Mouse (Mus musculus): ENCODE measurements around the gene Galns. TPM values are rescaled to one million over a fixed set of nuclear protein-coding genes. Genes with fewer than 3 reads are reported as not detected.
"Not testable (repeated sequence)": the region's sequence is repeated elsewhere in the genome, so short reads cannot be mapped to it uniquely, and the experiment has no call there.

Galns gene
- total RNA-seq, 2 experiments from 2014 or later, result 8.1 to 8.3 TPM

DNA sequence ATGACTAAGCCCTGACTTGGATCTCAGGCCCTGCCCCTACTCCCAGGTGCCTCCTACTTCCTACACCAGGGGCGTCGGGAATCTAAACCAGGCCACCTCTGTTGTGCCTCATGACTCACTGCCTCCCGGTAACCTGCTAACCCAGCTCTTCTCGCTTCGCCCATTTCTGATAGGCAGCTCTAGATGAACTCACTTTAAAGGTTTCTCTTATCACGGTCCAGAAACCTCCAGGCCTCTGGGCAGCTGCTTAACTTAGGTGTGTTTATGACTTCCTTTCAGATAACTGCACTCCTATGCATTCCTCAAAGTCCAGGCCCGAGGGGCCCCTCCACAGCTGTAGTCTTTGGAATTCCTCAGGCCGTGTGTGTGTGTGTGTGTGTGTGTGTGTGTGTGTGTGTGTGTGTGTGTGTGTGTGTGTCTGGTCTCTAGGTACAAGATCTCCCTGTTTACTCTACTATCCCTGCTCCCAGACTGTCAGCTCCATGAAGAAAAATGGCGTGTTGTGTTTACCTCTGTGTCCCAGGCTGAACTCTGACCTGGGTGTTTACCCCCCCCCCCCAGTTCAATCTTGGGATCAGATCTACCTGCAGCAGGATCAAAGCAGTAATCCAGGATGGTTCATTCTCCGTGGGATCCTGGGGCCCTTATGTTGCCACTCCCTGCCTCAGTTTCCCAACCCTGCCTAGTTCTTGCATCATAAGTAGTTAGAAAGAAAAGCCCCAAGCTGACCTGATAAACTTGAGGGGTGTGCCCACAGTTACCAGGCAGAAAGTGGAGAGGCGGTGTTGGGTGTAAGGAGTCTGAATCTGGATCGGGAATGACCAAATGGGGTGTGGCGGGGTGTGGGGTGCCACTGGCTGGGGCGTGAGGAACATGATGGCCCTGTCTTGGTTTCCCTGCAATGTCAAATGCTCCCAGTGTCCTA, 24.9 kb upstream of the Galns start:
- no peak for DNase-seq (ENCODE audit: low spot score in 2 of 2)

DNA sequence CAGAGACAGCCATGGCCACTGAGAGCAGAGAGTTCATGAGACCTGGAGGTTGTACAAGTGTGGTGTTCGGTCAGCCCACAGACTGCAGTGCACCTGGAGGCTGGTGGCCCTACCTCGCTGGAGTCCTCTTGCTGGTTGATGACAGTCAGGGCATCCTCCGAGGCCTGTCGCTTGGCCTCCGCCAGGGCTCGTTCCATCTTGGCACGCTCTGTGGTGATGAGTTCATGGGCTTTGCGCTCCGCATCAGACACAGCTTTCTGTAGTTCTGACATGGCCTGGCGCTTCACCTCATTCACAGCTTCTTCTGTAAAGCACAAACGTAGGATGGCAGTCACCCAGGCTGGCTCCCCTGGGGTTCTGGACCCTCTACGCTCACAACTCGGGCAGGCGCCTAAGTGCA, 21.9 kb upstream of the Galns start:
- no peak for DNase-seq (ENCODE audit: low spot score in 2 of 2)

DNA sequence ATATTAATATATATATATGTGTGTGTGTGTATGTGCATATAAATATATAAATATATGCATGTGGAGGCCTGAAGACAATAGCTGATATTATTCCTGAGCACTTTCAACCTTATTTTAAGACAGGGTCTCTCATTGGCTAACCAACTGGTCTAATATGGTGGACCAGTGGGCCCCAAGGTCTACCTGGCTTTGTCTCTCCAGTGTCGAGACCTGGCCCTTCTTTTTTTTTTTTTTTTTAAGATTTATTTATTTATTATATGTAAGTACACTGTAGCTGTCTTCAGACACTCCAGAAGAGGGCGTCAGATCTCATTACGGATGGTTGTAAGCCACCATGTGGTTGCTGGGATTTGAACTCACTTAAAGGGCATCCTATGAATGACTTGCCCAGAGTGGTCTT, 20.9 kb upstream of the Galns start:
- DNase-seq (ENCODE audit: low spot score in 2 of 2), result not testable (repeated sequence)

DNA sequence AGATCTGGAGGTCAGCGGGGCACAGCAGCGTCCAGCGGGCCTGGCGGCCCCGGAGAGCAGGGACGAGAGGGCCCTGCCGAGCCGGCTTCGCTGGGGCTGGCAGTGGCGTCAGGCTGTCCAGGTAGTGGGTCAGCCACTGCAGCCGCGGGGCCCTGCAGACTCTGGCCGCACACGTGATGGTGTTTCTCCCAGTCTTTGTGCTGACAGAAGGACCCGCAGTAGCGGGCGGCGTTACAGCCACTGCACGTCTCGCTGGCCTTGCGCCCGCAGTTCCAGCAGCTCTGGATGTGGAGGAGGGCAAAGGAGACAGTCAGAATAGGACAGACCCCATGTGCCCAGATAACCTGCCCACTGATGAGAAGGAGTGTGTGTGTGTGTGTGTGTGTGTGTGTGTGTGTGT, 19.4 kb upstream of the Galns start:
- no peak for DNase-seq (ENCODE audit: low spot score in 2 of 2)

DNA sequence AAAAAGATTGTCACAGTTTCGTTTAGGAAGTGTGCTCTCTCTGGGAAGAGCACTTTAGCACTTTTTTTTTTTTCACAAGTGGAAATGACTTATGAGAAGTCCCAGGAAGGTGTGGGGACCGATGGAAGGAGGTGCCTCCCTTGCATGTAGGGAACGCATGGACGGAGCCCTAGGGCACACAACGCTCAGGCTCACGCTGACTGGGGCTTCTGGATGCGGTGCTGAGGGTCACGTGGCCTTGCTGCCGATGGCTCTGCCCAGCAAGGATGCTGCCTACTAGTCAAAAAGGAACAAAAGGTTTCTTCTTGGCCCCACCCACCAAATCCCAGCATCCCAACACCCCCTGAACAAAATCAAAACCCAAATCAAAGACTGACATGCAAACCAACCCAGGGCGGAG, 18.1 kb upstream of the Galns start:
- no peak for DNase-seq (ENCODE audit: low spot score in 2 of 2)

DNA sequence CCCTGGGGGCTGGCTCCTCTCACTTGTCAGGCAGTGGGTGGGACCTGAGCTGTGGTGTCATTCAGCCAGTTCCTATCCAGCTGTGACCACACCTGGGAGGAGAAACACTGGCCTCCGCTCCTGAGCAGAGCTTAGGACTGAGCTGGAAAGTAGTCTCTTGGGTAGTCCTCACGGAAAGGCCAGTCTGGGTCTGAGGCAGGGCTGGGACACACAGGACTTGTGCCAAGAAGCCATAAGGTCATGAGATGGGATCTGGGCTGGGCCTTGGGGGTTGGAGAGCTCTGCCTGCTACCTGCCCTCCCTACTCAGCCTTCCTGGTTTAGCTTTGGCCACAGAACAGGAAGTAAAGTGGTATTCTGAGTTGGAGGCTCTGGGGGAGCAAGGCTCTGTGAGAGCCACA, 15.6 kb upstream of the Galns start:
- DNase-seq (ENCODE audit: low spot score in 2 of 2), result no peak

DNA sequence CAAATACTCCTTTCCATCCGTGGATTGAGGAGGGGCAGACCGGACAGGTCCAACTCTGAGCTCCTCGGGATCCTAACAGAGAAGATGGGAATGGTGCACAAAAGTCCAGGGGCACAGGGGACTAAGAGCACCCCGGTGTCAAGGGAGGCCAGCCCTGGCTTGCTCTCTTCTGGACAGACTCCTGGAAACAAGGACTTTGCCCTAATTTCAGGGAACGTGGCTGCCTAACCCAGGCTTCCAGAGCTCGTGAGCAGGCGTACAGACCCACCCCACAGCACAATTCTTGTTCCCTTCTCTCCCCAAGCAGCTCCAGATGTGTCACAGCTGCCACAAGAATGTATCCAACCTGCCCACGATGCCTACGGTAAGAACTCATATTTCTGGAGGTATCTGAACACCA, 14.5 kb upstream of the Galns start:
- no peak for DNase-seq (ENCODE audit: low spot score in 2 of 2)

DNA sequence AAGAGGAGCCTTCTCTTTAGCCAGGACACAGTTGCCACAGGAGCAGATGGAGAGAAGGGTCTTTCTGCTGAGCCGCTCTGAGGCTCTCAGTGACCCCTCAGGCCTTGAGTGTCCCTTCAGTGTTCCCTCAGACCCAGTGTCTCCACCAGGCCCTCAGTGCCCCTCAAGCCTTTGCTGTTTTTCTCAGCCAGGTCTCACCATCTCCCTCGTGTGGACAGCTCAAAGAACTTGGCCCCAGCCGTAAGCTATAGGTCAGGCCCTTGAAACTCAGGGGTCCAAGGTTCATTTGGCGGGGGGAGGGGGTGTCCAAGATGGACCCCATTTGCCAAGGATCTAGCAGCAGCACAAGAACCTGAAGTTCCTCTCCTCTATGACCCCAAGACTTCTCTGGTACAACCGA, 13.4 kb upstream of the Galns start:
- no peak for DNase-seq (ENCODE audit: low spot score in 2 of 2)

DNA sequence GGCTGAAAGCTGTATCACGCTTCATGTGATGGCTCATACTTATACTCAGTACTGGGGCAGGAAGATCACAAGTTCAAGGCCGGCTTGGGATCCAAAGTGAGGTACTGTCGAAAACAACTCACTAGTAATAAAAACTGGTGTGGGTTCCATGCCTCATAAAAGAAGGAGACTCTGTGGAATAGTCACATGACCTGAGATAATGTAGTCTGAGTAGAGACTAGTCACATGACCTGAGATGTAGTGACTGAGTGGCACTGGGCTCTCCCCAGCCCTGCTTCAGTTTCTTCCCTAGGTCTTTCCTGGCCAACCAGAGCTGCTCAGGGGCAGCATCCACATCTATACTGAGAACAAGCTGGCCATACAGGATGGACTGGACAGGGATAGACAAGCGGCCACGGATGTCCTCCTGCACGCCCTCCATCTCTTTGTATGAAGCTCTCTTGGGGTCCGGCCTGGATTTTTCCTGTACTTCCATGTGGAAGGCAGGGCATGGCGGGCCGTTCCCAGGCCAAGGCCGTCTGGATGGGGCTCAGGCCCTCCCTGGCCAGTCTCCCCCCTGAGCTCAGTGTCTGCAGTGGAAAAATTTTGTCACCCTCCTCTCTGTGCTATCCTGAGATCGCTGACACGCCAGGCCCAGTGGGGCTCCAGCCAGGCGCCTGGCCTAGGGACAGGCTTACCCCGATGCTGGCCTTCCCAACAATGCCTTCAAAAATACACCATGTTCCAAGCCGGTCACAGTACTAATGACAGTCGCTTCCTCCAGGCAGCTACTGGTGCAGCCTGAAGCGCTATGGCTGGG, 12.8 kb upstream of the Galns start:
- DNase-seq (ENCODE audit: low spot score in 2 of 2), result no peak

DNA sequence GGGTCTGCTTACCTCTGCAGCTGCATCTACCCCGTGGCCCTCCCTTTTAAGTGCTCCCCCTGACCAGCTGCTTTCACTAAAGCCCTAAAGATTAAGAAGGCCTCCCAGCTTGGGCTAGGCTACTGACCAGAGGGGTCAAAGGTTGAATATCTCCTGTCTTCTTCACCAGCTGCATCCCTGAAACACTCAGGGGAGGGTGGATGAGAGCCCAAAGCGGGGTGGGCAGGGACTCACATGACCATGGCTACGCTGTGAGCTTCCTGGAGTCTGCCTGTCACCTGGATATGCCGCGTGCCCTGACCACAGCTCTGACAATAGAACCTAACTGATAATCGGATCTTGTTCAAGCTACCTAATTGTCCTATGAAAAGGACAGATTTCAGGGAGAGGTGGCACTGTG, 11.5 kb upstream of the Galns start, which contains the start of gene Pabpn1l:
Gene Pabpn1l (minus strand): TSS at position 13 of the 400 bp plus-strand sequence.
- no peak for DNase-seq (ENCODE audit: low spot score in 2 of 2)

DNA sequence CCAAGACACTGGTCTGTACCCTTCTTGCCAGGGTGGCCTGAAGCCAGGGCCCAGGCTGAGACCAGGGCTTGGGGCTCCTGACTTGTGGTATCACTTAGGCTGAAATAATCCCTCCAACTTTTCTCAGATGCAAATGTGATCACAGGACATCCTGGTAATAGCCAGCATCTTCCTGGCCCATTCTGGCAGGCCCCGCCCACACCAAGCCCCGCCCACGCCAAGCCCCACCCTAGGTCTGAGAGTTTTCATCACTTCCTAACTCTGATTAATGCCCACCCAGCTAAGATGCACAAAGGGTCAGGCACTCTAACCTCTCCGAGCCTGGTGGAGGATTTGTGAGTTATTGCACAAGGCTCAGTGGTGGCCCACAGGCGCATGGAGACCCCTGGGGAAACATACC, 9.2 kb upstream of the Galns start:
- DNase-seq (ENCODE audit: low spot score in 2 of 2), result no peak

DNA sequence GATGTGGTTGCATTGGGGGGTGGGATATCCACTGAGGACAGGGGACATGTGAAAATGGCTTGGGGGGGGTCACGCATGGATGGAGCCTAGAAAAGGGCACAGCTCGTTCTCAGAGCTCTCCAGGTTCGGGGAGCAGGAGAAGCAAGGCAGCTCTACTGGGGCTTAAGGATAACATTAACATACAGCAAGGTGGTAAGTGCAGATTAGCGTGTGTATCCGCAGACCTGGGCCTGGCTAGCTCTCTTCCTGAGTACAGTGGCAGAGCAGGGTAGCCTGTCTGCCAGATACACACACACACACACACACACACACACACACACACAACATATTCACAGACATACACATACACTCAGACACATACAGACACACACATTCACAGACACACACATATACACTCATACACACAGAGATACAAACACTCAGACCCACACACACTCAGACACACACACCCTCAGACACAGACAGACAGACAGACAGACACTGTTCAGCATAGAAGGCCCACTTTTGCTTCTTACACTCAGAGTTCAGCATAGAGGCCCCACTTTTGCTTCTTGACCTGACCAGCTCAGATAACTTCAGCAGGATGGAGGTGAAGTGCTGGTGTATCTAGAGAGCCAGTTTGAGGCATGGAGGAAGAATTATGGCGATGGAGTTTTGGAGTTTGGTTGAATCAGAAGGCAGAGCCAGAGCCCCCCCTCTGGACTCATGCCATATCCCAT, 7.6 kb upstream of the Galns start:
- DNase-seq (ENCODE audit: low spot score in 2 of 2), result no peak

DNA sequence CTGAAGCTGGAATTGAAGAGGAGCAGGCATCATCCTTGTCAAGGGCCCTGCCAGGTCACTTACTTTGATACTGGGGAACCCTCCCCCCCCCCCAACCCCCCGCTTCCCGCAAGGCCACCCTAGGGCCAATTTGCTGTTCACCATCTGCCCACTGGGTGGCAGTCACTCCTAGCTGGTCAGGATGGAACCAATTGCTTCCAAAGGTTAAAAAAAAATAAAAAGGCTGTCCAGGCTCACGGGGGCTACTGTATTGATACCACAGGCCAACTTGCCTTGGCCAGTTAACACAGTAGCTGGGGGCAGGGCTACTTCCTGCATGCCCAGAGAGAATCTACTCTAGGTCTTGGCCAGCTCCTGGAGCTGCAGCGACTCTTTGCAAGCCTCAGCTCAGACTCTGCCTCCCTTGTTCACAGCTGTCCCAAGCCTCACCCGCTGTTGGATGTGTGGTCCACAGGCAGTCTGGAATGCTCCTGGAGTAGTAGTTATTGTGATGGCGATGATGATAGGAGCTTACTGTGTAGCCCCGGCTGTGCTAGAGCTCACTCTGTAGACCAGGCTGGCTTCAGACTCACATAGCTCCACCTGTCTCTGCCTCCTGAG, 6.8 kb upstream of the Galns start:
- DNase-seq (ENCODE audit: low spot score in 2 of 2), result peak; percentile 70 to 85

DNA sequence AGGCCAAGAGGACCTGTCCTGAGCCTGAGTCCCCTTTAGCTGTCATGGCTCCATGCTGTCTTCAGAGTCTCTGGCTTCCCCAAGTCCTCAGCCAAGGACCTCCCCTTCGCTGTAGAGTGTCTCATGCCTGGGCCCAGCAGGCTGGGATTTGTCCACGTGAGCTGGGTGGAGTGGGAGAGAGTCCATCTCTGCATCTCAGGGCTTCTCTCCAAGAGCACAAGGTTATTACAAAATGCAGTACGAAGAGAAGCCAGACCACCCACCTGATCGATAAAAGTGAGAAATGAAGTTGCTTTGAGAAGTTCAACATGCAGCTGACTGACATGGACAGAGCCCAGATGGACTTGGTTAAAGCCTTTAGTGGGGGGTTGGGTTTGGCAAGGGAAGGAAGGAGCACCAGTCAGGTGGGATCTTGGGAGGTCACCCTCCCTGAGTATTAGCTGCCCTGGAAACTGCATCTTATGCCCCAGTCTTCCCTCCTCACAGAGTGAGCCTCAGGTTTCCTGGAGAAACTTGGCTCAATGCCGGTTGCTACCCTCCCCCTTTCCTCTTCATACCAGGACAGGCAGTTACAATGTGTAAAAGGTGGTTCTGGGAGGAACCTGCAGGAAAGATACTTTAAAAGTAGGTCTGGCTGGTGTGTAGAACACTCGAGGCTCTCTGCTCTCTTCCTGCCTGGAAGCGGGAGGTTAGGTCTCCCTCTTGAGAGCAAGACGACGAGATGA, 5.1 kb upstream of the Galns start:
- no peak for DNase-seq (ENCODE audit: low spot score in 2 of 2)

DNA sequence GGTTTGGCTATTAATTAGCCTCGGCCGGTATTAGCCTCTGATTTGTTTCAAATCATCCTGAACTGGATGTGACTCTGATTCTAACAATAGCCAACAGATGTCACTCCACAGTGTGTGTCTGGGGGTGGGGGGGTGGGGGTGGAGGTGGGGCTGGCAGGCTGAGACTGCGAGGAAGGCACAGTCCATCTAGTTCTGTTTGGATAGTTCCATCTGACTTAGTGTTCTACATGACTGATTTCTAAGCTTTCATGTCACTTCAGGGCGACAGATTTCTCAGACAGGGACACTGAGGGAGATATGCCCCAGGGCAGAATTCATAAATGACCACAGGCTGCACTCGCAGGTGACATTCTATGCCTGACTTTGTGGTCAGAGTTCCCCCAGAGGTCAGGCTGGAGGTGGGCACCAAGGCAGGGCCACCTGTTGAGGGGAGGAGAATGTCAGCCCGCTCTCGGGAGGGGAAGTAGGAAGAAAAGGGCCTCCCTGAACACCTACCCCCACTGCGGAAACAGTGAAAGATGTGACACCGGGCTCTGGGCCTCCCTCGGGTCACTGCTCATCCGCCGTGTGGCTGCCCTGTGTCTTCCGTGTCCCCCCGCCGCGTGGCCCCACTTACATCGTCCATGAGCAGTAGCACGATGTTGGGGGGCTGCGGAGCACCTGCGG, 518 bp downstream of the Galns start:
- no peak for DNase-seq (ENCODE audit: low spot score in 2 of 2)

DNA sequence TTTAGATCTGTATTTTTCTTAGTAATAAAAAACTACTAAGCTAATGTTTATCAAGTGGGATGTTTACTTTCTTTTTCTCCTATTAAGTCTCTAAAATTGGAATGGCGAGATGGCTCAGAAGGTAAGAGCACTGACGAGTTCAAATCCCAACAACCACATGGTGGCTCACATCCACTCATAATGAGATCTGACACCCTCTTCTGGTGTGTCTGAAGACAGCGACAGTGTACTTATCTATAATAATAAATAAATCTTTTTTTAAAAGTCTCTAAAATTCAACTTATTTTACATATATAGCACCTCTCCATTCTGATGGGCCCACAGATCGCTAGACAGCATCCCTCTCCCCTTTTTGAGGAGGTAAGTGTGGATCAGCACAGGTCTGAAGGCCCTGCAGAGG, 1.1 kb downstream of the Galns start:
- no peak for DNase-seq (ENCODE audit: low spot score in 2 of 2)

DNA sequence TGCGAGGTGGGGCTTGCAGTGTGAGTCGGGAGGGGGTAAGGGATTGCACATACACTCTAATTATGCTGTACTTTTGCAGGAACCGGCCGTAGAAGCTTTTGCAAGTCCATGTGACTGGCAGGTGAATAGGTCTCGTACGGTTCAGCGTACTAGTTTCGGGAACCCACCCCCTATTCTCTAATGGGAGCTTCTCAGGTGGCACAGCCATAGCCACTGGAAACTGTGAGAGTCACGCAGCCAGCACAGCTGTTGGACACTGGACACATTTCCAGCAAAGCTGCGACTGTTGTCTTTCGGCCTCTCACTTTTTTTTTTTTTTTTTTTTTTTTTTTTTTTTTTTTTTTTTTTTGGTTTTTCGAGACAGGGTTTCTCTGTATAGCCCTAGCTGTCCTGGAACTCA, 4.5 kb downstream of the Galns start:
- DNase-seq (ENCODE audit: low spot score in 2 of 2), result no peak

DNA sequence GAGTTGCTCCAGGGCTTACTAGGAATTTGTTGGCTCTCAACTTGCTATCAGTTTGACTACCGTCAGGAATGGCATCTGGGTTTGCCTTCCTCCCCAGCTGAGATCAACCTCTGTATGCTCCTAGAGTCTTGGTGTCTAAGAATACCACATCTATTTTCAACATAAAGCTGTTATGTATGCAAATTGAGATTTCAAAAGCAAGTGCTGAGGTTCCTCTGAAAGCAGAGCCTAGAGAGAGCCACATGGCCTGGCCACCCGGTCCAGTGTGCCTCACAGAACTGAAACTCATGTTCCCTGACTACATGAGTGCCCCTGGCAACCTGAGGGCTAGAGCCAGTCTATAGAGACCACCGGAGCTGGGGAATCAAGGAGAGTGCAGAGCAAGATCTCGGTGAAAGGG, 5.9 kb downstream of the Galns start:
- DNase-seq (ENCODE audit: low spot score in 2 of 2), result no peak

DNA sequence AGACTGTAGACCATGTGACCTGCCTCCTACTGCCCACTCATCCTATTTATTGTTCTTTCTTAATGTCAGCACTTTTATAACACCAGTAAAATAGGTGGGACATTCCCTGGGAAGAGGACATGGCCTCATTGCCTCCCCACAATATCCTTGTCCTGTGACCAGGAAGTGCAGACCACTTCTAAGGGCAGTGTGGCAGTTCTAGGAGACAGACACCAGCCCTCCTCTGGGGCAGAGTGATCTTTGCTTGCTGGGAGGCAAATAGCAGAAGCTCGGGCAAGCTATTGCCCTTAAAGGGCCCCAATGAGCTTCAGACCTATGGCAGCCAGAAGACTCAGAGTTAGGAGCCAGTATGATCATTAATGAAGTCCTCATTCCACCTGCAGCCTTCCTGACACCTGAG, 6.6 kb downstream of the Galns start:
- no peak for DNase-seq (ENCODE audit: low spot score in 2 of 2)

DNA sequence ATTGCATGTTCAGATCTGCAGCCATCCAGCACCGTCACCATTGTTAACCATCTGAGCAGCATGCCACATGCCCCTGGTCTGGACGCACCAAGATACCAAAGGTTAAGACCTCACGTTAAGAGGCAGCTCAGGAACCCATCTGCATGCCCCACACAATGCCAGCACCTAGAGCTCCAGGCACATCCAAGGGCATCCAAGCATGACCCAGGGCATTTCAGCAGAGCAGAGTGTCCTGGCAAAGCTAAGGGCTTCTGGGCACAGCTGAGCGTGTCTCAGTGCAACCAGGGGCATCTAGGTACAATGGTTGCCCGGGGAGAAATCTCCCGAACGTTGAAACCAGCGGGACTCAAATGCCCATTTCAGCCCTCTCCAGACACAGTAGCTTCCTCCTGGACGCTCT, 10.6 kb downstream of the Galns start:
- no peak for DNase-seq (ENCODE audit: low spot score in 2 of 2)

Data from left cerebral cortex, adult 18-20 months (tissue).